Mouse (Mus musculus) lung, postnatal 0 days (tissue): ENCODE results near the gene Rap1gap2. TPM values are rescaled to one million over a fixed set of nuclear protein-coding genes. Genes with fewer than 3 reads are reported as not detected.
A peak's percentile ranks its signal among the peaks of the same experiment; 100 is the strongest.

Experiments used
- ATAC-seq: fragments of 200-750 bp; cut with Nextera tagmentation; 2 replicates; pipeline ENCODE4 v1.8.0; 2017; ENCODE audit warnings: moderate library complexity
- DNase-seq: peaks from one replicate; pipeline ENCODE4 v3.0.0-alpha.2; 2016; ENCODE audit warnings: low spot score
- H3K27ac ChIP-seq: fragments of 300-500 bp; sonication (generic); 2 replicates; pipeline ENCODE4 v1.5.1; 2014; ENCODE audit warnings: antibody characterized with exemption, mild to moderate bottlenecking, low read length, mixed read lengths
- H3K27me3 ChIP-seq: fragments of 300-500 bp; sonication (generic); replicated peaks from 2 replicates; pipeline ENCODE4 v1.6.1; 2014; ENCODE audit warnings: low read length, mixed read lengths; ENCODE audit not compliant: insufficient read depth
- H3K36me3 ChIP-seq: fragments of 300-500 bp; sonication (generic); 2 replicates; pipeline ENCODE4 v1.6.1; 2014; ENCODE audit warnings: low read length, mixed read lengths; ENCODE audit not compliant: insufficient read depth
- H3K4me1 ChIP-seq: fragments of 300-500 bp; sonication (generic); 2 replicates; pipeline ENCODE4 v1.6.1; 2014; ENCODE audit warnings: antibody characterized with exemption, low read depth, low read length, mixed read lengths; ENCODE audit not compliant: insufficient read depth
- H3K4me2 ChIP-seq: fragments of 300-500 bp; sonication (generic); replicated peaks from 2 replicates; pipeline ENCODE4 v1.6.1; 2014; ENCODE audit warnings: low read depth, mild to moderate bottlenecking, low read length, moderate library complexity, mixed read lengths
- H3K4me3 ChIP-seq: fragments of 300-500 bp; sonication (generic); 2 replicates; pipeline ENCODE4 v1.5.1; 2014; ENCODE audit warnings: low read depth, low read length
- H3K9ac ChIP-seq: fragments of 300-500 bp; sonication (generic); replicated peaks from 2 replicates; pipeline ENCODE4 v1.6.1; 2014; ENCODE audit warnings: low read depth, mild to moderate bottlenecking
- H3K9me3 ChIP-seq: fragments of 300-500 bp; sonication (generic); 2 replicates; pipeline ENCODE4 v1.6.1; 2016; ENCODE audit warnings: low read length, mixed read lengths
- CTCF ChIP-seq: IDR thresholded peaks from 2 replicates; pipeline ENCODE4 v1.5.1; 2016; ENCODE audit warnings: antibody characterized with exemption, mild to moderate bottlenecking
- EP300 ChIP-seq: IDR thresholded peaks from 2 replicates; pipeline ENCODE4 v1.6.1; 2016; ENCODE audit warnings: antibody characterized with exemption, mild to moderate bottlenecking, control low read depth
- WGBS: fragments of 180-500 bp; shearing (Covaris S2); extraction: QIAGEN DNeasy Blood & Tissue Kit; methylation state at CpG from one replicate; pipeline ENCODE4 v1.1.7; 2014; 5-methylcytosine and 5-hydroxymethylcytosine counted together
- polyA plus RNA-seq: library from polyadenylated mRNA; unstranded; fragments of >200 nt; fragmentation: Nextera tagmentation; extraction: Ambion mirVana; gene quantifications from 2 replicates; pipeline ENCODE4 v1.2.1, GENCODE M21; 2015

The Rap1gap2 gene
- polyA plus RNA-seq, 1 experiment from 2014 or later, result 1.1 TPM

GRCm38 (mm10) chr11:74512595-74512994 is 98.1 kb downstream of the Rap1gap2 start:
- Histone ChIP-seq H3K9me3 (no peaks in the 10 kb centered on the region), H3K27me3 (no peaks in the 10 kb centered on the region), H3K4me2 (no peak overlapping the region), H3K9ac (no peak overlapping the region), H3K36me3 (no peaks in the 10 kb centered on the region), H3K27ac (no peak overlapping the region), H3K4me1 (no peaks in the 10 kb centered on the region), H3K4me3 (no peak overlapping the region)
- ATAC-seq, result no peak
- TF ChIP-seq CTCF (no peak), EP300 (no peak)
- 88% methylated on average over 10 of the region's 10 CpGs for WGBS
- no peak for DNase-seq

- no peak for TF ChIP-seq EP300
- TF ChIP-seq CTCF, result no peak
- WGBS, result 79% methylated on average over 6 of the region's 6 CpGs
- Histone ChIP-seq H3K27me3 (no peaks in the 10 kb centered on the region), H3K4me3 (no peak overlapping the region), H3K27ac (no peak overlapping the region), H3K4me2 (no peak overlapping the region), H3K36me3 (no peaks in the 10 kb centered on the region), H3K9ac (no peak overlapping the region), H3K9me3 (no peaks in the 10 kb centered on the region), H3K4me1 (no peaks in the 10 kb centered on the region)
- DNase-seq, result no peak
- no peak for ATAC-seq
These were observed 104.4 kb downstream of the Rap1gap2 start for GRCm38 (mm10) chr11:74506275-74506674.

- no peaks in the 10 kb centered on the region for H3K9me3 ChIP-seq
- no peak for ATAC-seq
- WGBS, result 51% methylated on average over 8 of the region's 8 CpGs
- H3K36me3 ChIP-seq, result no peaks in the 10 kb centered on the region
- TF ChIP-seq EP300 (no peak), CTCF (no peak)
- H3K4me1 ChIP-seq, result no peaks in the 10 kb centered on the region
- H3K9ac ChIP-seq, result no peak overlapping the region
- peak; percentile 44 for DNase-seq
- H3K27me3 ChIP-seq, result no peaks in the 10 kb centered on the region
- H3K27ac ChIP-seq, result no peak overlapping the region
- H3K4me2 ChIP-seq, result no peak overlapping the region
- no peak overlapping the region for H3K4me3 ChIP-seq
These were observed 108.2 kb downstream of the Rap1gap2 start for GRCm38 (mm10) chr11:74502485-74502884.

GRCm38 (mm10) chr11:74501989-74502388 is 108.7 kb downstream of the Rap1gap2 start:
- Histone ChIP-seq H3K4me1 (no peaks in the 10 kb centered on the region), H3K36me3 (no peaks in the 10 kb centered on the region), H3K9me3 (no peaks in the 10 kb centered on the region), H3K27ac (no peak overlapping the region), H3K4me2 (no peak overlapping the region), H3K4me3 (no peak overlapping the region), H3K27me3 (no peaks in the 10 kb centered on the region), H3K9ac (no peak overlapping the region)
- DNase-seq (no peak), ATAC-seq (no peak)
- TF ChIP-seq EP300, result no peak
- TF ChIP-seq CTCF, result no peak

- ATAC-seq (no peak), DNase-seq (no peak)
- H3K4me2 ChIP-seq, result no peak overlapping the region
- H3K27me3 ChIP-seq, result no peaks in the 10 kb centered on the region
- H3K9ac ChIP-seq, result no peak overlapping the region
- no peaks in the 10 kb centered on the region for H3K4me1 ChIP-seq
- no peak overlapping the region for H3K4me3 ChIP-seq
- WGBS, result 45% methylated on average over 3 of the region's 3 CpGs
- H3K36me3 ChIP-seq, result no peaks in the 10 kb centered on the region
- TF ChIP-seq EP300 (no peak), CTCF (no peak)
- H3K9me3 ChIP-seq, result no peaks in the 10 kb centered on the region
- H3K27ac ChIP-seq, result no peak overlapping the region
These were observed 109.7 kb downstream of the Rap1gap2 start for GRCm38 (mm10) chr11:74501061-74501460.

GRCm38 (mm10) chr11:74499521-74500099 is 111.1 kb downstream of the Rap1gap2 start:
- Histone ChIP-seq H3K4me1 (no peaks in the 10 kb centered on the region), H3K27ac (no peak overlapping the region), H3K27me3 (no peaks in the 10 kb centered on the region), H3K9ac (no peak overlapping the region), H3K9me3 (no peaks in the 10 kb centered on the region), H3K36me3 (no peaks in the 10 kb centered on the region), H3K4me3 (no peak overlapping the region), H3K4me2 (no peak overlapping the region)
- 55% methylated on average over 8 of the region's 8 CpGs for WGBS
- no peak for ATAC-seq
- no peak for DNase-seq
- TF ChIP-seq CTCF, result no peak
- no peak for TF ChIP-seq EP300

- H3K4me2 ChIP-seq, result no peak overlapping the region
These were observed 111.7 kb downstream of the Rap1gap2 start for GRCm38 (mm10) chr11:74499058-74499457.

More at GRCm38 (mm10) chr11:74499058-74499457, 111.7 kb downstream of the Rap1gap2 start:
- Histone ChIP-seq H3K36me3 (no peaks in the 10 kb centered on the region), H3K27me3 (no peaks in the 10 kb centered on the region), H3K4me3 (no peak overlapping the region), H3K9me3 (no peaks in the 10 kb centered on the region), H3K27ac (no peak overlapping the region), H3K4me1 (peaks cover 2% of the 10 kb centered on the region; the same call in 1 of the 2 replicates), H3K9ac (no peak overlapping the region)
- WGBS, result 36% methylated on average over 3 of the region's 3 CpGs
- ATAC-seq (no peak), DNase-seq (no peak)
- TF ChIP-seq CTCF (no peak), EP300 (no peak)
